Mouse (Mus musculus) MEL (cell line): Measurements from ENCODE around the gene Dapk1. TPM values are rescaled to one million over a fixed set of nuclear protein-coding genes. Genes with fewer than 3 reads are reported as not detected.

Experiments
- DNase-seq: peaks from one replicate; pipeline ENCODE4 v3.0.0; 2011; ENCODE audit warnings: low read depth, low spot score
- H3K27ac ChIP-seq: 2 replicates; pipeline ENCODE4 v1.5.1; 2012; ENCODE audit warnings: low read depth, mild to moderate bottlenecking, control low read depth, low read length, moderate library complexity; ENCODE audit not compliant: control insufficient read depth
- H3K27me3 ChIP-seq, 2 experiments: fragments of 150-350 bp in 1 of 2; sonication (generic) in 1 of 2; 2 replicates each; pipeline ENCODE4 v1.6.1; 2012; ENCODE audit warnings: low read length in 2 of 2, mild to moderate bottlenecking in 2 of 2, improper control_type of control experiment in 1 of 2, moderate library complexity in 1 of 2; ENCODE audit not compliant: insufficient read depth in 2 of 2, control insufficient read depth in 1 of 2
- H3K36me3 ChIP-seq, 2 experiments: 2 replicates each; pipeline ENCODE4 v1.6.1; 2012 to 2014; ENCODE audit warnings: low read length in 2 of 2, improper control_type of control experiment in 1 of 2, inconsistent platforms in 1 of 2, mild to moderate bottlenecking in 1 of 2; ENCODE audit not compliant: insufficient read depth in 2 of 2, control insufficient read depth in 1 of 2
- H3K4me1 ChIP-seq, 2 experiments: fragments of 150-350 bp in 1 of 2; sonication (generic) in 1 of 2; 2 replicates each; pipeline ENCODE4 v1.6.1; 2012; ENCODE audit warnings: low read length in 2 of 2, improper control_type of control experiment in 1 of 2, mild to moderate bottlenecking in 1 of 2; ENCODE audit not compliant: insufficient read depth in 2 of 2, control insufficient read depth in 1 of 2
- H3K4me3 ChIP-seq, 2 experiments: fragments of 150-350 bp in 1 of 2; sonication (generic) in 1 of 2; 2 replicates each; pipeline ENCODE4 v1.5.1; 2012; ENCODE audit warnings: low read depth in 2 of 2, low read length in 2 of 2, mild to moderate bottlenecking in 2 of 2, moderate library complexity in 2 of 2, control low read depth in 1 of 2, improper control_type of control experiment in 1 of 2; ENCODE audit not compliant: control insufficient read depth in 1 of 2, insufficient read depth in 1 of 2
- H3K79me2 ChIP-seq: 2 replicates; pipeline ENCODE4 v1.6.1; 2012; ENCODE audit warnings: mild to moderate bottlenecking, low read length, moderate library complexity; ENCODE audit not compliant: control insufficient read depth, poor library complexity, insufficient read depth
- H3K9ac ChIP-seq: 2 replicates; pipeline ENCODE4 v1.6.1; 2012; ENCODE audit warnings: low read depth, mild to moderate bottlenecking, control low read depth, low read length, moderate library complexity; ENCODE audit not compliant: control insufficient read depth, poor library complexity, severe bottlenecking
- H3K9me3 ChIP-seq: fragments of 150-350 bp; sonication (generic); replicated peaks from 2 replicates; pipeline ENCODE4 v1.6.1; 2012; ENCODE audit warnings: mild to moderate bottlenecking, low read length, improper control_type of control experiment, moderate library complexity; ENCODE audit not compliant: insufficient read depth
- BHLHE40 ChIP-seq: IDR thresholded peaks from 2 replicates; pipeline ENCODE4 v1.6.1; 2012; ENCODE audit warnings: low read depth, mild to moderate bottlenecking, inconsistent platforms, low read length, improper control_type of control experiment, borderline replicate concordance
- CHD1 ChIP-seq: IDR thresholded peaks from 2 replicates; pipeline ENCODE4 v1.6.1; 2012; ENCODE audit warnings: low read depth, mild to moderate bottlenecking, inconsistent platforms, low read length, improper control_type of control experiment
- CHD2 ChIP-seq: IDR thresholded peaks from 2 replicates; pipeline ENCODE4 v1.6.1; 2011; ENCODE audit warnings: low read length, improper control_type of control experiment
- ELF1 ChIP-seq: IDR thresholded peaks from 2 replicates; pipeline ENCODE4 v1.6.1; 2014; ENCODE audit warnings: low read depth, mild to moderate bottlenecking, inconsistent platforms, low read length, improper control_type of control experiment, moderate library complexity
- EP300 ChIP-seq, 2 experiments: IDR thresholded peaks; 2 replicates each; pipeline ENCODE4 v1.6.1; 2011; ENCODE audit warnings: improper control_type of control experiment in 2 of 2, low read length in 2 of 2, low read depth in 1 of 2, mild to moderate bottlenecking in 1 of 2
- ETS1 ChIP-seq: IDR thresholded peaks from 2 replicates; pipeline ENCODE4 v1.6.1; 2012; ENCODE audit warnings: low read depth, mild to moderate bottlenecking, inconsistent platforms, low read length, improper control_type of control experiment, moderate library complexity
- GABPA ChIP-seq: IDR thresholded peaks from 2 replicates; pipeline ENCODE4 v1.6.1; 2012; ENCODE audit warnings: low read depth, mild to moderate bottlenecking, inconsistent platforms, low read length, improper control_type of control experiment, moderate library complexity
- JUND ChIP-seq: IDR thresholded peaks from 2 replicates; pipeline ENCODE4 v1.6.1; 2011; ENCODE audit warnings: low read depth, mild to moderate bottlenecking, improper control_type of control experiment, low read length
- MAZ ChIP-seq: IDR thresholded peaks from 2 replicates; pipeline ENCODE4 v1.6.1; 2012; ENCODE audit warnings: low read depth, mild to moderate bottlenecking, inconsistent platforms, low read length, improper control_type of control experiment
- MEF2A ChIP-seq: IDR thresholded peaks from 2 replicates; pipeline ENCODE4 v1.6.1; 2014; ENCODE audit warnings: low read depth, mild to moderate bottlenecking, inconsistent platforms, low read length, improper control_type of control experiment; ENCODE audit not compliant: poor library complexity, insufficient replicate concordance, severe bottlenecking; ENCODE audit errors: extremely low read depth
- MYC ChIP-seq: IDR thresholded peaks from 2 replicates; pipeline ENCODE4 v1.6.1; 2011; ENCODE audit warnings: low read depth, mild to moderate bottlenecking, low read length, improper control_type of control experiment, moderate library complexity
- NELFE ChIP-seq: IDR thresholded peaks from 2 replicates; pipeline ENCODE4 v1.6.1; 2011; ENCODE audit warnings: low read depth, low read length, improper control_type of control experiment
- NRF1 ChIP-seq: IDR thresholded peaks from 2 replicates; pipeline ENCODE4 v1.6.1; 2014; ENCODE audit warnings: low read depth, mild to moderate bottlenecking, inconsistent platforms, low read length, improper control_type of control experiment, moderate library complexity; ENCODE audit not compliant: poor library complexity, insufficient read depth, severe bottlenecking
- POLR2A ChIP-seq, 2 experiments: IDR thresholded peaks; 2 replicates each; pipeline ENCODE4 v1.6.1; 2011 to 2012; ENCODE audit warnings: low read length in 2 of 2, mild to moderate bottlenecking in 2 of 2, control low read depth in 1 of 2, improper control_type of control experiment in 1 of 2, low read depth in 1 of 2, moderate library complexity in 1 of 2; ENCODE audit not compliant: control insufficient read depth in 1 of 2, insufficient read depth in 1 of 2, poor library complexity in 1 of 2
- POLR2AphosphoS5 ChIP-seq: IDR thresholded peaks from 2 replicates; pipeline ENCODE4 v1.6.1; 2012; ENCODE audit warnings: low read depth, borderline replicate concordance, mild to moderate bottlenecking, inconsistent platforms, low read length, moderate library complexity, mixed read lengths
- RAD21 ChIP-seq: IDR thresholded peaks from 2 replicates; pipeline ENCODE4 v1.6.1; 2011; ENCODE audit warnings: mild to moderate bottlenecking, low read depth, low read length, improper control_type of control experiment
- RCOR1 ChIP-seq: IDR thresholded peaks from 2 replicates; pipeline ENCODE4 v1.6.1; 2012; ENCODE audit warnings: low read depth, mild to moderate bottlenecking, inconsistent platforms, low read length, improper control_type of control experiment
- SMC3 ChIP-seq: IDR thresholded peaks from 2 replicates; pipeline ENCODE4 v1.6.1; 2011; ENCODE audit warnings: low read depth, low read length, improper control_type of control experiment
- TCF12 ChIP-seq: IDR thresholded peaks from 2 replicates; pipeline ENCODE4 v1.6.1; 2014; ENCODE audit warnings: low read depth, mild to moderate bottlenecking, inconsistent platforms, low read length, improper control_type of control experiment, moderate library complexity
- ZC3H11A ChIP-seq: IDR thresholded peaks from 2 replicates; pipeline ENCODE4 v1.6.1; 2012; ENCODE audit warnings: low read depth, mild to moderate bottlenecking, inconsistent platforms, low read length, improper control_type of control experiment
- ZKSCAN1 ChIP-seq: IDR thresholded peaks from 2 replicates; pipeline ENCODE4 v1.6.1; 2012; ENCODE audit warnings: low read depth, mild to moderate bottlenecking, inconsistent platforms, low read length, improper control_type of control experiment, moderate library complexity
- ZMIZ1 ChIP-seq: IDR thresholded peaks from 2 replicates; pipeline ENCODE4 v1.6.1; 2012; ENCODE audit warnings: low read depth, mild to moderate bottlenecking, inconsistent platforms, low read length, improper control_type of control experiment, moderate library complexity
- ZNF384 ChIP-seq: IDR thresholded peaks from 2 replicates; pipeline ENCODE4 v1.6.1; 2012; ENCODE audit warnings: low read depth, mild to moderate bottlenecking, inconsistent platforms, low read length, improper control_type of control experiment
- polyA plus RNA-seq, 2 experiments: library from polyadenylated mRNA; stranded (reverse) in 1 of 2; unstranded in 1 of 2; fragments of >175 nt in 1 of 2; fragments of >200 nt in 1 of 2; gene quantifications; 2 replicates each; pipeline versions ENCODE4 v1.2.1 to v1.2.4; 2012; ENCODE audit warnings: low replicate concordance in 2 of 2, low read depth in 1 of 2; ENCODE audit not compliant: insufficient read length in 2 of 2, insufficient read depth in 1 of 2, missing spikeins in 1 of 2
- total RNA-seq: library from RNA; depleted of rRNA; stranded (reverse); fragments of 300-350 nt; gene quantifications from 2 replicates; pipeline ENCODE4 v1.2.3, GENCODE M21; 2012; rRNA removed

Gene Dapk1
- total and polyA plus RNA-seq, 3 experiments, result 5.1 to 8.2 TPM; not detected in 1

GRCm38 (mm10) chr13:60809690-60810089, 207.9 kb downstream of the Dapk1 start:
- H3K9ac ChIP-seq, result no peak overlapping the region
- H3K9me3 ChIP-seq, result no peaks in the 10 kb centered on the region
- no peaks in the 10 kb centered on the region for H3K4me1 ChIP-seq
- H3K79me2 ChIP-seq, result no peaks in the 10 kb centered on the region
- no peak for DNase-seq
- TF ChIP-seq POLR2AphosphoS5 (no peak), ZKSCAN1 (no peak), RAD21 (no peak), CHD1 (no peak), CHD2 (no peak), ZNF384 (no peak)
- H3K4me3 ChIP-seq, result no peak overlapping the region
- no peak overlapping the region for H3K27ac ChIP-seq
- H3K27me3 ChIP-seq, result no peaks in the 10 kb centered on the region
- no peaks in the 10 kb centered on the region for H3K36me3 ChIP-seq

DNA sequence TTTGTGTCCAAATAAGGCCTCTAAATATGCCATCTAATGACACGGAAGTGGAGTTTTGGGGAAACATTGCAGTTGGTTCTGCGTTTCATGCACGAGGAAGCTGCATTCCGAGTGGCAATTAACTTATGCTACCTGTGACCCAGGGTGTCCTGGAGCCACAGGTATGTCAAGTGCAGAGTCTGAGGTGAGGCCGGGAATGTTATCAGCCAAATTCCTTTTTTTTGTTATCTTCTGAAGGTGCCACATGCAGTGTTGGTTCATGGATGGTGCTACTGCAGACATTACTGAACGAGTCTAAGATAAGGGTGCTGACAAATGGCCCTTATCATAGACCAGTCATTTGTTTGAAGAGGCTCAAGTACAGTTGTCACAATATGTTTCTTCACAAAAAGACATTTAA, 211.0 kb downstream of the Dapk1 start:
- no peak overlapping the region for H3K27ac ChIP-seq
- H3K9me3 ChIP-seq, result no peaks in the 10 kb centered on the region
- no peaks in the 10 kb centered on the region for H3K27me3 ChIP-seq
- no peak overlapping the region for H3K9ac ChIP-seq
- no peaks in the 10 kb centered on the region for H3K79me2 ChIP-seq
- TF ChIP-seq POLR2AphosphoS5 (no peak), ZC3H11A (no peak), MAZ (no peak), SMC3 (no peak), NRF1 (no peak), TCF12 (no peak), ZMIZ1 (no peak), BHLHE40 (no peak), MEF2A (no peak), GABPA (no peak), JUND (no peak), ZNF384 (no peak), RAD21 (no peak), RCOR1 (no peak), ELF1 (no peak), ETS1 (no peak), NELFE (no peak), POLR2A (IDR thresholded peaks at IDR 0.05; ENCODE audit: control insufficient read depth in 1 of 2, insufficient read depth in 1 of 2, low read depth in 1 of 2, low read length in 2 of 2, poor library complexity in 1 of 2) (no peak), EP300 (IDR thresholded peaks at IDR 0.05; ENCODE audit: low read depth in 1 of 2, low read length in 2 of 2) (no peak), MYC (no peak)
- H3K4me3 ChIP-seq, result no peak overlapping the region
- DNase-seq, result no peak
- no peaks in the 10 kb centered on the region for H3K36me3 ChIP-seq
- H3K4me1 ChIP-seq, result no peaks in the 10 kb centered on the region

Other genes with a start within 250 kb of the Dapk1 start
- not detected in 2 replicates for gene BC051665, start 184.4 kb downstream of the Dapk1 start, total RNA-seq
- not detected for gene BC051665, start 184.4 kb downstream of the Dapk1 start, polyA plus RNA-seq
- gene Ctsll3, start 200.9 kb downstream of the Dapk1 start, total RNA-seq, result not detected in 2 replicates
- not detected for gene Ctsll3, start 200.9 kb downstream of the Dapk1 start, polyA plus RNA-seq